Mouse (Mus musculus) adrenal gland, postnatal 36 days (tissue): ENCODE results near the gene Cers6. TPM values are rescaled to one million over a fixed set of nuclear protein-coding genes. Genes with fewer than 3 reads are reported as not detected.

ENCODE experiments used
- DNase-seq, 2 experiments: peaks; one replicate each; pipeline ENCODE4 v3.0.0; 2021; ENCODE audit warnings: mixed read lengths in 1 of 2
- total RNA-seq, 2 experiments: library from RNA; stranded (reverse); gene quantifications; 2 replicates each; pipeline ENCODE4 v1.2.3; 2021

Cers6 gene
- total RNA-seq, 2 experiments from 2014 or later, result 4.3 to 8.4 TPM

GRCm38 (mm10) chr2:68966360-68966759 lies 105.1 kb downstream of the Cers6 start:
- DNase-seq, result no peak

GRCm38 (mm10) chr2:68968028-68968427 lies 106.8 kb downstream of the Cers6 start:
- no peak for DNase-seq

DNA sequence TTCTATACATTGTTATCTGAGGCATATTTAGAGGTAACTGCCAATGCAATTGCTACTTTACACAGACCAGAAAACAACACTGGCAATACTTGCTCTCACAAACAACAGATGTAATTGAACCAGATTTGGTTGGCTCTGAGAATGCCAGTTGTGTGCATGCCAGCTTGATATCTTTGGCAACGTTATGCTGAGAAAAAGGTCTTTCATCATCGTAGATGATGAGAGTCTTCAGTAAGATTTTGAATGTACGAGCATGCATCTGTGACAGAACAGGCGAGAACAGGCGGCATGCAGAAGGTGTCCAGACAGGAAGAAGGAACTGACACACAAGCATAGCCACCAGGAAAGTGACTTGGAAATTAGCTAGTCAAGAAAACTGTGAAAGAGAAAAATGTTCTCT lies 110.6 kb downstream of the Cers6 start:
- no peak for DNase-seq

DNA sequence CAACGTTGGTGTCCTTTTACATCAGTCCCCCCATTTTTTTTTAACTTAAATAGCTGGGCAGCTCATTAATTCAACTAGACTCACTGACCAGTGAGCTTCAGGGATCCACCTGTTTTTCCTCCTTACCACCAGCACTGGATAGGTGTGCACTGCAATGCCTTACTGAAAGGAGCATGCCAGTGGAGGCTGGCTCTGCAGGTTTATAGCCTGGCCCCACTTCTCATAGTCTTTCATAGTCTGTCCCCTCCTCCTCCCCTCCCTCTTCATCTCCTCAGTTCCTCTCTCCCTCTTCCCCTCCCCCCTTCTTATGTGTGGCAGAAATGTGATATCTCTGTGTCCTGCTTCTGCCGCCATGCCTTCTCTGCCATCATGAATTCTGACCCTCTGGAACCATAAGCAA lies 112.5 kb downstream of the Cers6 start:
- no peak for DNase-seq

- DNase-seq, result no peak
Observed at GRCm38 (mm10) chr2:68975286-68975685, 114.0 kb downstream of the Cers6 start.

DNA sequence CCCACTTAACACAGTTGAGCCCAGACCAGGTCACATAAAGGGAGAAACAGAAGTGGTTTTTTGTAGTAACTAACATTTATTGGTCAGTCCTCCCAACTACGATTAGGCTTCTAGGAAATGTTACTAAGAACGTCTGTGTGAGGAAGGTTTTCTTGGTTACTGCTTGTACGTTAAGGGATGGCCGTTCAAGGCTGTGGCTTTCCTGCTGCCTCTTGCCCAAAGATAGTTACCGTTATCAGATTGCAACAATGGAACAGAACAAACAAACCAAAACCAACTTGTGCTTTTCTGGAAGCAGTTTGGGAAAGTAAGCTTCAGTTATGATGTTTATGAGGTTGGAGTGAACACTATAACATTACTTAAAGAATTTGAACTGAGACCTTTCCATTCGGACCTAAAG lies 114.5 kb downstream of the Cers6 start:
- DNase-seq, result no peak

GRCm38 (mm10) chr2:68978244-68978643 lies 117.0 kb downstream of the Cers6 start:
- DNase-seq, result no peak

DNA sequence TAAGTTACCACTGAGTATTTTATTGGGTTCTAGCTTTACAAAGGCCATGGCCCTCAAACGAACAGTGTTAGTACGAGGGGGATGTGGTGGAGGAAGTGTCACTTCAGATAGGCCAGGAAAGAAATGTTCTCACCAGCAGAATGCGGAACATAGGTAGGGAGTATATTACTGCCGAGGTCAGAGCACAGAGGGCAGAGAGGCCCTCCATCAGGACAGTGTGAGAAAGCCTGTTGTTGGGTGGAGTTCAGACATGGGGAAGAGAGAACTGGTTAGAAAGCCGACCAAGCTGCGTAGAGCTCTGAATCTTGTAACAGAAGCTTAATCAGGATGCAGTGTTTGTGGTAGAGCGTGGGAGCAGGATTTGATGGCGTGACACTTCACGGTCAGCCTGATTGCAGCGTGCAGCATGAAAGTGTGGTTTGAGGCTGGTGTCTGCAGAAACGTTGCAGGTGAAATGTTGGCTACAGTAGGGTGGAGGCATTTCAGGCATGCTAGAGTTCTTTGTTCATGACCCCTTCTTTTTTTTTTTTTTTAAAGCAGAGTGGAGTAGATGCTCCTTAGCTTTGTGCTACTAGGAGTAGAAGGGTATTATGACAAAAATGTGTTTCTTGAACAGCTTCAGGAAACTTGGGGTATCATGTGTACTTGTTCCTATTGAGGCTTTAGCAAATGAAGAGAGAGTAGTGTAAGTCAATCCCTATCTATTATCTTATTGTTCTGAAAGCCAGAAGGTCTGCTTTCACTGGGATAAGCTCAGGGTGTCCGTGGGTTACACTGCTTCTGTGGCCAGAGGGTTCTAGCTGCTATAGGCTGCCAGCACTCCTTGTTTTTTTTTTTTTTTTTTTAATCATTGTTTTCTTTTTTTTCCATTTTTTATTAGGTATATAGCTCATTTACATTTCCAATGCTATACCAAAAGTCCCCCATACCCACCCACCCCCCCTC lies 117.7 kb downstream of the Cers6 start:
- DNase-seq, result no peak

DNA sequence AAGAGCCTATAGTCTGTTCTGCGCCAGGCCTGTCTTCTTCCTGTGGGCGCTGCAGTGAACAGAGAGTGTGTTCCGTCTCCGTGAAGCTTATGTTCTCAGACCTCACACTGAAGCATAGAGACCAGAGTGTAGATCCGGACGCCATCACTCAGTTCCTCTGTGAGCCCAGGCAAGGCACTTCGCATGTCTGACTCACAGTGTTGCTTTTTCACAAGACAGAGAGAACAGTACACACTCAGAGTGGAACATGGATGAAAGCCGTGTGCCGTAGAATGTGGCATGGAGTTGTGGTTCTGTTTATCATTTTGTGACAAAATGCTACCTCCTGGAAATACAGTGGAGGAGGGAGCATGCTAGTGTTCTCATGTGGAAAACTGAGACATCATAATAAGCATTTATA lies 120.1 kb downstream of the Cers6 start:
- DNase-seq, result no peak

- no peak for DNase-seq
Observed at GRCm38 (mm10) chr2:68981756-68982409, 120.6 kb downstream of the Cers6 start.

GRCm38 (mm10) chr2:68982979-68983378 lies 121.7 kb downstream of the Cers6 start:
- no peak for DNase-seq

GRCm38 (mm10) chr2:68983431-68983830 lies 122.2 kb downstream of the Cers6 start:
- DNase-seq, result no peak

DNA sequence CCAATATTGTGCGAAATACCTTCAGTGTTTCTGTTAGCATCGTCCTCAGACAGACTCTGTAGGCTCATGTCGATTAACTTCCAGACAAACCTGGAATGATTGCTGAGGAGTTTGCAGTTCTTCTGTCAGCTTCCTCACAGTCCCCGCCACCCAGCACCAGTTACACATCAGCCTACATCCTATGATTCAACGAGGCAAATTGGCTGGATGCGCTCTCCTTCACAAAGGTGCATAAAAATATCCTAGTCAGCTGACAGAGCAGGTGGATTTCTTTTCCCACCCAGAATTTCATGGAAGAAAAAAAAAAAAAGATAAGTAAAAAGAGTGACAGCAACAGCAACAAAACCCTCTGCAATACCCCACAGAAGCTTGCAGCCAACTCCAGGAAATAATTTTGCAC lies 127.9 kb downstream of the Cers6 start:
- no peak for DNase-seq

DNA sequence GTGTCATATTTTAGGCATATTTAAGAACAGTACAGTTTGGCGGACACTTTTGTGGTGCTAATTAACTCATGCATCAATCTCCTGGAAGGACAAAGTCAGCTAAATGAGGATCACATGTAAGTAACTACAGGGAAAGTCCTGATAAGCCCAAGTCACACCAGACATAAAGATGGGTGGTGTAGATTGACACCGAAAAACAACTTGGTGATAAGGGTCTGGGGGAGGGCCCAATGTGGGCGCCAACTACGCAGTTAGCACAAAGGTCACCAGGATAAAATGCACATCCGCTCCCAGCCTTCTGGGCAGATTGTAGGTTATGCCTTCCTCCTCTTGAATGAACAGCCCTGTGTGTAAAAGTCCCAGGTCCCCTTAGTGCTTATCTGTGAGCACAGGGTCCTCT lies 131.4 kb downstream of the Cers6 start:
- no peak for DNase-seq

DNA sequence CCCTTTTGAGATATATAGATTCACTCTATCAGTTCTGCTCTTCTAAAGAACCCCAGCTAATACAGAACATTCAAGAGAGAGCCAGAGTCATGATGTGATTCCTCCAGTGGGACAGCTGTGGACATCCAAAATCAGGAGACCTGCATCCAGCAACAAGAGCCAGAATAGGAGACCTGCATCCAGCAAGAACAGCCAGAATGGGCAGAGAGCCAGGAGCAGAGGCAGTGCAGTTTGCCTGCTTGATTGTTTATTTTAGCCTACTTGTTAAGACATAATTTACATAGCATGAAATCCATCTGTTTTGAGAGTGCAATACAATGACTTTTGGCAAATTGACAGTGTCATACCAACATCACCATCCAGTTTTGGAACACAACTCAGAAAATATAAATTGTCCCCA lies 133.2 kb downstream of the Cers6 start:
- DNase-seq, result peak in 1 of 2 experiments; percentile 13

- DNase-seq, result no peak
Observed at GRCm38 (mm10) chr2:68995723-68996122, 134.5 kb downstream of the Cers6 start.

DNA sequence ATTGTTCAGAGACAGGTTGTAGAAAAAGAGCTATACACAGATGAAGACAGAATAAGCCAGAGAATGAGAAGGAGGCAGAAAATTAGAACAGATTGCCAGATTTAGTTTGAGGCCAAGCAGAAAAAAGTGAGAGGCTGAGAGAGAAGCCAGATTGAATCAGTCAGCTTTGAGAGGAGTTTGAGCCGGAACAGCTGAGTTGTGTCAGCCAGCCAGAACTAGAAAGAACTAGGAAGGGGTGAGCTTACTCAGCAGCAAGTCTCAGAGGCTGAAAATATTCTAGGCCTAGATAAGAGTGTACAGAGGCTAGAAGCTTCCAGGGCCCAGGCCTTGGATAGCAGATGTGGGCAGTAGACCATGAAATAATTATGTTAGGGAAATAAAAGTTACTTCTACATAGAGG lies 135.0 kb downstream of the Cers6 start:
- no peak for DNase-seq

DNA sequence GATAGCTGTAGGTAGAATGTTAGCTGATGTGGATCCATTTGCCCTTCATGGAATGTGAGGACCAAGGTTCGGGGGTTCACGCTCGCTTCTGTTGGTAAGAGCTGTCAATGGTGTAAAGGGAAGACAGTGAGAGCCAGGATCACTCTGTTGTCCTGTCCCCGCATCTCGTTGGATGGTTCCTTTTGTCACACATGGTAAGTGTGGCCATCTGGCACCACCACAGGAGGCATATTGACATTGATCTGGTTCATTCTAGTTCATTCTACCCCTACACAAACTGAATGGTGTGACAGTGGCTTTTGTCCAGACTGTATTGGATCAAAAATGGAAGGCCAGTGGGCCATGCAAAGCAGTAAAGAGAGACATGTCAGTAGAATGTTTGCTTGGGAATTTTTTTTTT lies 142.8 kb downstream of the Cers6 start:
- DNase-seq, result no peak

DNA sequence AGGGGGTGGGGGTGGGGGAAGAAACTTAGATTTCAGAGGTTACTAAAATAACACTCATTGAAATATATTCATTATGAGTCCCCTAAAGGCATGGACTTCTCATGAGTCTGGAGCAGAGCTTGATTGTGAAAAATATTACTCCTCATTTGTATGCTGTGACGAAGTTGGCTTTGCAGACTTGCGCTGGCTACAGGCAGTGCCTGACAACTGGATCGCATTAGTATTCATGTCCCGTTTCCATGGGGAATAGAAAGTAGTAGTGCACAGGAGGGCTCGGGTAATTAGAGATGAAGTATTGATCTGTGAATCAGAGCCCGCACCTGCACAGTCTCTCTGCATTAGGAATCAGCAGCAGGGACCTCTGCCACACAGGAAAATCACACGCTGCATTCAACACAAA lies 150.2 kb downstream of the Cers6 start:
- no peak for DNase-seq

DNA sequence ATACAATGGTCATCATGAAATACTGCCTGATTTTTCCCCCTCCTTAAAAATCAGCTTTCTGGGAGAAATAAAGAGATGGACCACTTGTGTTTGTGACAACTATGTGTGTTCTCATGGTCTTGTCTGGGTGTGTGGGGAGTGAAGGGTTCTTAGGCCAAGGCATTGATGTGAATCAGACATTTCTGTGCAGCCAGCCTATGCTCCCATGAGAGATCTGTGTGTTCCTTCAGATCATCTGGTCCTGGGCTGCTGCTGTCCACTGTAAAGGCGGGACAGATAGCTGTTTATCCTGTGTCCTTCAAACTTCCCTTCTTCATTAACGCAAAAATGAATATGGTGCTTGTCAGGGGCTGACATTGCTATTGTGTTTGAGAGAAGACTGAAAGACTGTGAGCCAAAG lies 150.6 kb downstream of the Cers6 start:
- DNase-seq, result no peak

- no peak for DNase-seq
Observed at GRCm38 (mm10) chr2:69014241-69014640, 153.0 kb downstream of the Cers6 start.

DNA sequence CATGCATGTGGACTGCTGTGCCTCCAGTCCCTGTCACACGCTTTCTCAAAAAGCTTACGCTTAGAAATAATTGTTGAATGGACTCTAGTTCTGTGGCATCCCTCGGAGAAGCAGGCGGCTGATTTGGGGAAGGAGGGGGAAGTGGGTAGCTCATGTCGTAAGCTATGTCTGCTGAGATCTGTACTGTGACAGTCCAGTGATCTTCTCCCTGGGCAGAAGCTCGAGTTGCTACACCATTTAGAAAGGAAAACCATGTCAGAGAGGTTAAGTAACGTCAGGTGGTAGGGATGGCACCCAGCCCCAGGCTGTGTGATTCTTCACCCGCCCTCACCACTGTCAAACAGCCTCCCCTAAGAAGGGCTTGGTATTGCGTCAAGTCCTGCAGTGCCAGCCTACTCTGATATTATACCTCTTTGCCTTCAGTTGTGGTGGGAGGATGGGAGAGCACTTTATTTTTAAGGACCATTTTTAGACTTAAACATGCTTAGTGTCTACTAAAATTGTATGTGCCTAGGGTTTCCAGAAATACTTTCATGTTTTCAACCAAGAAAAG lies 154.0 kb downstream of the Cers6 start:
- DNase-seq, result no peak

DNA sequence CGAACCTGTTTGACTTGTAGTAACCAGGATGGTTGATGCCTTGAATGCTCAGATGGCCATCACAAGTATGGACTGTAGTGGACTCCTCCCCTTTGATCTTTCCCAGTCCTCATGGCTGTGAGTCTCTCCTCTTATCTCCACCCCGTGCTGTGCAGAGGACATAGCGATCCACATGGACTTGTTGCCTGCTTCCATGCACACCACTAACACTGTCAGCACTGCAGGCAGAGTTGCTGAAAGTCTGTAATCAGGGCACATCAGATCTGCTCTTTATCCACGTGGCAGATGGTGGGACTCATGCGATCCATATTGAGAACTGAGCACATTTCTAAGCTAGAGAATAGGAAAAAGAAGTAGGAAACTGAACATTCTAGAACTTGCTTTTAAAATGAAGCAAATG lies 154.6 kb downstream of the Cers6 start:
- no peak for DNase-seq
